Mouse (Mus musculus): Measurements from ENCODE around the gene Ahcyl1.

Ahcyl1 gene

GRCm38 (mm10) chr3:107621286-107622075 lies 74.9 kb downstream of the Ahcyl1 start:
- DNase-seq (ENCODE audit: extremely low read depth, insufficient read length, low spot score): no peak

DNA sequence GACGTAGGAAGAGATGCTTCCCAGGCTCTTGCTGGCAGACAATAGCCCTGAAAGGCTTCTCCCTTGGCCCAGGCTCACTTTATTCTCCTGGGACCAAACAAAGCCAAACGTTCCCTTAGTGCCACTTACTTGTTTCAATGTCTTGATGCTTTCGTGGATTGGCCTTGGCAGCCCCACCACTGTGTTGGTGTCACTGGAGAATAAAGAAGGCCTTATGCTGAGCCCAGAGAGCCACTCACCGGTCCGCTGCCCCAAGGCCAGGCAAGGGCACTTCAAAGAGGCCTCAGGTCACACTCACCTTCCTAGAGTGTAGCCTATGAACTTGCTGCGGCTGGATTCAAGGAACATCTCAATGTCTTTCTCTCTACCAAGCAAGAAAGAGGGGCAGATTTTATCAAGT lies 76.4 kb downstream of the Ahcyl1 start:
- no peak for DNase-seq (ENCODE audit: extremely low read depth, insufficient read length, low spot score)

DNA sequence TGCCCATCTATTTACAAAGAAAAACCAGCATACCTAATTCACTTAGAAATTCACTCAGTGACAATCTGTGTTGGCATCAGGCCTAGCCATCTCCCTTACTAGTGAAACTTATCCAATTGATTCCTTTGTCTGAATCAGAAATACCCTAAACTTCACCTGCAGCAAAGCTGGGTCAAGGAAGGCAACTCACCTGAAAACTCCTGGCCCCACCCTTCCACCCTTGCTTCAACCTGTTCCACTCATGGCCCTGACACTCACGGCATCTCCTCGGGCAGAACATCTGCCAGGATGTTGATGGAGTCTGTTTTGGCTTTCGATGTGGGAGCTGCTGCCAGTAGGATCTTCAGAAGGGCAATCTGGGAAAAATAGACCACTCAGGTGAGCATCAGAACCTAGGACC lies 78.6 kb downstream of the Ahcyl1 start:
- no peak for DNase-seq (ENCODE audit: extremely low read depth, insufficient read length, low spot score)
